Mouse (Mus musculus): ENCODE results near the gene Ank2.

The Ank2 gene

GRCm38 (mm10) chr3:127292864-127293478 lies 206.2 kb downstream of the Ank2 start:
- no peak for DNase-seq (ENCODE audit: low spot score)

DNA sequence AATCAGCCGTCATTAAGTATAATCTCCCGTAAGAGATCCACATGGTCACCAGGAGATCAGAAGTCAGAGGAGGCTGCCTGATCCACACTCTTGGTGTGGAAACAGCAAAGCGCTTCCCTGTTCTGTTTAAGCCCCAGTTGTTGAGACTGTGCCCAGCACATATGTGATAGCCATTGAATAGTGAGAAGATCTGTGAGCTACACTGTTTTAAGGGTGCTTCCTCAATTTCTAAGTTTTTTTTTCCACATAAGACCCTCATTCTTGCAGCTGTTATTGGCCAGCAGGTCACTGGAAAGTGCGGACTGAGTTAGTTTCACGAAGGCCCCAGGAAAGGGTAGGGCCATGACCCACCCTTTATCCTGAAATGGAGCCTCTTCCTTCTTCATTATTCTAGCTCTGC lies 216.9 kb downstream of the Ank2 start:
- DNase-seq (ENCODE audit: low spot score): no peak

- DNase-seq (ENCODE audit: low spot score): no peak
These were observed 217.8 kb downstream of the Ank2 start for GRCm38 (mm10) chr3:127281390-127281789.

DNA sequence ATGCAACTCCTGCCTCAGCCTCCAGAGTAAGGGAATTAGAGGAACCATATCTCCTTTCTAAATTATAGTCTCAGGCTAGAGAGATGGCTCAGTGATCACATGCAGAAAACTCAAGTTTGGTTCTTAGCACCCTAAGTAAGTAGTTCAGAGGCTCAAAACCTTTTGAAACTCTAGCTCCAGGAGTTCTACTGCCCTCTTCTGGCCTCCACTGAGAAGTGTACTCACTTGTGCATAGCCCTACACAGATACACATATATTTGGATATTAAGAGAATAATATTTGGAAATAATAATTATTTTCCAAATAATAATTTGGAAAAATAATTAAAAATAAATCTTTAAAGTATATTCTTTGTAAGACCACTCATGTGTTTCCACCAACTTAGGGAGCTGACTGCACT lies 218.8 kb downstream of the Ank2 start:
- no peak for DNase-seq (ENCODE audit: low spot score)

DNA sequence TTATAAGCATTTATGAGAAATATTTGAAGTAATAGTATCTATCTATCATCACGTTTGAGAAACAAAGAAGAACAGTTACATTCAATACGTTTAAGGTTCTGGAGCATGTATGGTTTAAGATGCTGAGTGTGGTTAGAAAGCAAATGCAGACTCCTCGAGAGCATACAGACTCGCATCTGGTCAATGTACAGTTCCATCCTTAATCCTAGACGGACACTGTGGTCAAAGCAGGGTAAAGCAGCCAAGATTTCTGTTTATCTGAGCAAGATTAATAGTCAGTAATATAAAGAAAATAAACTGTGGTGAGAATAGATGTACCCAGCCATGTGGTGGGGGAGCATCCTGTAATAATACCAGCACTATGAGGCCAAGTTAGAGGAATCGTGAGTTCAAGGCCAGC lies 223.2 kb downstream of the Ank2 start:
- no peak for DNase-seq (ENCODE audit: low spot score)

- DNase-seq (ENCODE audit: low spot score): no peak
These were observed 226.3 kb downstream of the Ank2 start for GRCm38 (mm10) chr3:127272801-127273200.

DNA sequence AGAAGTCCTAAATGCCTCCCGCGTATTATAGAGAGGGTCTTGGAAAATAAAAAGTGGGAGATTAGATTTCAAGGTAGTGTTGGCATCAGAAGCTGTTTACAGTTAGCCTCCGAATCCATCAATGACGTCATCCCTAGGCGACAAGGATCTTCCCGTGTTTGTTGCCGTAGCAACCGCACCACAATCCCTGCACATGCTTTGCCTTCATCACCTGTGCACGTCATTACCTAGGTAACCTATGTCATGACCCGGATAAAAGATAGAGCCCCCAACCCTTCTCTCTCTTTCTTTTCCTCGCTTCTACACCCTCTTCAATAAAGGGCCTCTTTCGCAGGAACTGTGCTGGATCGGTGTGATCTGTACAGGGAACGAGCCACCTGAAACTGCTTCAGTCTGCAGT lies 229.5 kb downstream of the Ank2 start:
- no peak for DNase-seq (ENCODE audit: low spot score)

- no peak for DNase-seq (ENCODE audit: low spot score)
These were observed 231.3 kb downstream of the Ank2 start for GRCm38 (mm10) chr3:127267846-127268245.

GRCm38 (mm10) chr3:127265732-127266131 lies 233.4 kb downstream of the Ank2 start:
- no peak for DNase-seq (ENCODE audit: low spot score)

DNA sequence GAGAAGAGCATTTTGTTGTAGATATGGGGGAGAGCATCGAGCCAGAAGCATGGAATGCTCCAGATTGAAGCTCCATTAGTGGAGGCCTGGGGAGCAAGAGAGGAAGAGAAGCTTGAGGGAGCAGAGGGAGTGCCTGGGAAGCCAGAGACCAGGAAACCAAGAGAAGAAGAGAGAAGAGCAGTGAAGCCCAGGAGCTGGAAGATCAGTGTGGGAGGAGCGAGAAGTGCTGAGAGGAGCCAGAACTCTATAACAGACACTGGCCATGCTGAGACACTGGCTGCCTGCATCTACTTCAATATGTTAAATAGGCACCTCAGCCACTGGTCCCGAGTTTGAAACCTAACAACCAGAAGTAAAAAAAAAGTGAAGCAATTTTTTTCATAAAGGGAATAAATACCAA lies 234.0 kb downstream of the Ank2 start:
- DNase-seq (ENCODE audit: low spot score): no peak

DNA sequence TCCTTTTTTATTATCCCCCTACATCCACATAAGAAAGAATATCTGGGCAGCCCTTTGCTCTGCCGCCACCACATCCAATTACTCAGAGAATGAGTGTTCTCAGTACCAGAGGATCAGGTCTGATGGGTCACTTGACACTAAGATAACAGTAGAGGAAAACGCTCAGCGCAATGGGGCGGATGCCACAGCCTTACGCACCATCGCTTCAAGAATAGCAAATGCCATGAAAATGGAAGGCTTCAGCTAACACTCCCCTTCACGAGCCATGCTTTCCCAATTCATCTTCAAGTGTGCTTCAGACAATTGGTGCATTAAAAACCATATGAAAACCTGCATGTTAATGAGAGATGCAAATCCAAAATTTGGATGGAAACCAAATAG lies 238.4 kb downstream of the Ank2 start:
- DNase-seq (ENCODE audit: low spot score): no peak

DNA sequence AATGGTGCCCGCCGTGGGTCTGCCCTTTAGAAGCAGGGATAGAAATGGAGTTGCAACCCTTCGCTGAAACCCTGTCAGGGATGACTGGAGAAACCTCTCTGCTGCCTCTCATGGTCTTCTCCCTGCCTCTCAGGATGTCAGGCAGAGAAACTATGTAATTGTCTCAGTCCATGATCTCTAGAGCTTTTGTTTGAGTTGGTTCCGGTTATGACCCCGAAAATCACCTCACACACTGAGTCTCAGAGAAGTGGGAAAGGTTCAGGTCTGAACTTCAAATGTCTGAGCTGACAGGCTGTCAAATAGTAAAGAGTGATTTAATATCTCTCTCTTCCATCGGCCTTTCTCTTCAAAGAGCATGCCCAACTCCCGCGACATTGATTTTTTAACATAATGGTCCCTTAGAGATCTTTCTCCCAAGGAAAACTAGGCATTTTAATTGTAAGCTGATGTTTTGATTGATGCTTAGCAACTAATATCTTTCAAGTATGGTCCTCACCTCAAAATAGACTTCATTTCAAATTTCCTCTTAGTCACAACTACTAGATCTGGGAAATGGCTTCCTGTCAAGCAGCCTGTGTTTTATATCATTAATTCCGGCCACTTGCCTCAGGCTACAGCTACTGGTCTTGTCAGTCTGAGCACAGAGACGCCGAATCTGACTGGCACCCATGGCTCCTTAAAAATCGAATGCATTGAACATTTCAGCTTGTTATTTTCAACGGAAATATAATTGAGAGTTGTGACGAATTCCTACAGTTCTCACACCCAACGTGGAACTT lies 239.0 kb downstream of the Ank2 start:
- no peak for DNase-seq (ENCODE audit: low spot score)

- no peak for DNase-seq (ENCODE audit: low spot score)
These were observed 240.6 kb downstream of the Ank2 start for GRCm38 (mm10) chr3:127258466-127259075.

GRCm38 (mm10) chr3:127257969-127258368 lies 241.2 kb downstream of the Ank2 start:
- DNase-seq (ENCODE audit: low spot score): peak; percentile 13

- DNase-seq (ENCODE audit: low spot score): peak; percentile 13
These were observed 241.7 kb downstream of the Ank2 start for GRCm38 (mm10) chr3:127257279-127257925.

GRCm38 (mm10) chr3:127256681-127257080 lies 242.5 kb downstream of the Ank2 start:
- no peak for DNase-seq (ENCODE audit: low spot score)

DNA sequence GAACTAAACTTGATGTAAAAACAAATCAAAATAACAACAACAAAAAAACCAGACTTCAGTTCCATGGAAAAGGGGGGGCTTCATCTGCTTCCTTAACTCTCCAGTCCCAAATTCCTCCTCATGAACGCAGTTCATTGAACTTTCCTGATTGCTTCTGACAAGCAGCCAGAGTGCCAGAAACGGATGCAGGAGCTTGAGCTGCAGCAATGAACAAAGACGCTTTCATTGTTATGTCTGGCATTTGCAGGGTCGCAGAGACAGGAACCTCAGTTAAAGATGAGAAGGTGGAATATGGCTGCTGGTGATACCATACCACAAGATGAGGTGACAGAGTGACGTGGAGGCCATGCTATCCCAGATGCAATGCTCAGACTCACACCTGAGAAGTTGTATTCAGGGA lies 248.2 kb downstream of the Ank2 start:
- no peak for DNase-seq (ENCODE audit: low spot score)

- no peak for DNase-seq (ENCODE audit: low spot score)
These were observed 250.5 kb downstream of the Ank2 start for GRCm38 (mm10) chr3:127248611-127249010.

- DNase-seq (ENCODE audit: low spot score): no peak
These were observed 252.0 kb downstream of the Ank2 start for GRCm38 (mm10) chr3:127246989-127247708.

DNA sequence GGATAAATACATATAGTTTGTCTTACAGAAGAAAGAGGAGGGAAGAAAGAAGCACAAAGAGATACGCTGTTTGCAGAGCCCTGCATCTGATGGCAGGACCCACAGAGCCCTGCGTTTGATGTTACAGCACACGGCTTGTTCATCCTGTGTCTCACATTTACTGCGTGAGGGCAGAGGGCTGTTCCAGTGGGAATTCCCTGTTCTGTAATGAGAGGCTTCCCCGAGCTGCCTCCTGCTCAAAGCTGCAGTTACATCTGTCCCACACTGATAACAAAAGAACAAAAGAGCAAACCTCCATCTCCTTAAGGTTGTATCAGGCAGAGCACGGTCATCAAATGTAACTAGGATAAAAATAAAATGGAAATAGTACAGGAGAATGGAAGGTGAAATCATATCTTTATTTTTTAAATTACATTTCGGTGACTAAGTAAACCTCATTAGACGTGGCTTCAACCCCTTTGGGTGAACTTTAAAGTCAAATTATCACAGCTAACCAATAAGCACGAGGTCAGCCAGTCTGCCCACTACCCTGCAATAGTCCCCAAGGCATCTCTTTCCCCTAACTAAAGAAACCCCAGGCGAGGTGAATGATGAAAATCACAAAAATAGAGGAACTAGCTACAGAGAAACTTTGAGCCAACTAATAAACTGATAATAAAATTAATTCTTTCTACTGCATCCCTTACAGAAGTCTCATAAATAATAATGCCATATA lies 255.1 kb downstream of the Ank2 start:
- no peak for DNase-seq (ENCODE audit: low spot score)

DNA sequence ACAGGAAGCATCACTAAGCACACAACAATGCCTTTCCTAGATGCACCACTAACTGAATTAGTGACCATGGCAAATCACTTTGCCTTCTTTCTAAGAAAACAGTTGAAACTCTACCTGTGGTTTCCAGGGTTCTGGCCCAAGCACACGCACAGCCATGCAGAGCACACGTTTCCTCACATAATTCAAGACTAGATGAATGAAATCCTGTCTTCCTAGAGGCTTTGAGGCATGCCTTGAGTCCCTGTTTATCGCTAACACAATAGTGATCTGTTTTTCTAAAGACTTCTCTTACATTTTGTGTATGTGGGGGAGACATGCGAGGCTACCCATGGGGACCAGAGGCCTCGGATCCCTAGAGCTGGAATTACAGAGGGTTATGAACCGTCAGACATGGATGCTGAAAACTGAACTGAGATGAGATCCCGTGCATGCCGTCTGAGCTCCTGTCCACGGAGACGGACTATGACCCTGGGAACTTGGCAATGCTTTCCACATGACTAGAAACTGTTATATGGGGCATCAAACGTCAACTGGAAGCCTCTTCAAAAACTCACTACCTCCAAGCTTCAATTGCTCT lies 256.8 kb downstream of the Ank2 start:
- DNase-seq (ENCODE audit: low spot score): no peak
